Mouse (Mus musculus) CD4-positive naive resting alpha-beta T cell, adult 76 days (primary cell): Measurements from ENCODE around the gene Mrtfa. TPM values are rescaled to one million over a fixed set of nuclear protein-coding genes. Genes with fewer than 3 reads are reported as not detected.

ENCODE experiments used
- total RNA-seq: library from RNA; stranded (reverse); gene quantifications from one replicate; pipeline ENCODE4 v1.2.4, GENCODE M21; 2023

Gene Mrtfa
- 197 TPM for total RNA-seq

GRCm38 (mm10) chr15:81190630-81191178 is at the start of gene Mrtfa:
TSS of gene Mrtfa (minus strand) at chr15:81190757.

GRCm38 (mm10) chr15:81235086-81235920 is 44.7 kb upstream of the Mrtfa start, which contains the start of gene Mchr1:
TSS of gene Mchr1 (plus strand) at chr15:81235499.

GRCm38 (mm10) chr15:80977620-80978334 is 212.8 kb downstream of the Mrtfa start, which contains the start of gene Sgsm3:
TSS of gene Sgsm3 (plus strand) at chr15:80977765.

Other genes with a start within 250 kb of the Mrtfa start
- gene Adsl, start 242.3 kb downstream of the Mrtfa start, total RNA-seq, result 64.4 TPM
- gene Sgsm3, start 213.0 kb downstream of the Mrtfa start, total RNA-seq, result 15.5 TPM
- gene Mchr1, start 44.7 kb upstream of the Mrtfa start, total RNA-seq, result not detected
- gene Slc25a17, start 170.1 kb upstream of the Mrtfa start, total RNA-seq, result 32.8 TPM
- 85.1 TPM for gene St13, start 209.3 kb upstream of the Mrtfa start, total RNA-seq
- 14.7 TPM for gene Xpnpep3, start 209.4 kb upstream of the Mrtfa start, total RNA-seq
- gene Dnajb7, start 217.5 kb upstream of the Mrtfa start, total RNA-seq, result not detected